Mouse (Mus musculus): ENCODE measurements around the gene Vmn2r113. TPM values are rescaled to one million over a fixed set of nuclear protein-coding genes. Genes with fewer than 3 reads are reported as not detected.
"Not testable (repeated sequence)": the region's sequence is repeated elsewhere in the genome, so short reads cannot be mapped to it uniquely, and the experiment has no call there.

Gene Vmn2r113
- total RNA-seq (2021), result not detected
- long read RNA-seq, experiment 1, result 0 reads
- long read RNA-seq, experiment 2, result 0 reads

- not testable (repeated sequence) for DNase-seq (ENCODE audit: low spot score in 2 of 2)
Measured at GRCm38 (mm10) chr17:22942684-22943083, at the start of gene Vmn2r113. Gene Vmn2r113, plus strand, starts transcription at chr17:22942984.

Other genes with a start within 250 kb of the Vmn2r113 start
- gene Zfp945, start 75.8 kb upstream of the Vmn2r113 start, total RNA-seq (2021), result 10 to 100 TPM; 14.8 to 16.9 TPM
- not detected for gene Vmn2r-ps130, start 118.2 kb downstream of the Vmn2r113 start, total RNA-seq (2021)